Mouse (Mus musculus): ENCODE results near the gene Tbx5. TPM values are rescaled to one million over a fixed set of nuclear protein-coding genes. Genes with fewer than 3 reads are reported as not detected.

The Tbx5 gene
- polyA plus RNA-seq, 1 experiment: 0.06 TPM

- Histone ChIP-seq H3K9me3 (0 out of 2 replicates have a peak, but pooled peaks cover 4% of the 10 kb centered on the region), H3K27me3 (replicated peaks) (peaks cover 61% of the 10 kb centered on the region)
- no peak for TF ChIP-seq FLI1 (IDR thresholded peaks at IDR 0.05; ENCODE audit: low read length)
- TF ChIP-seq GATA1 (IDR thresholded peaks at IDR 0.05; ENCODE audit: borderline replicate concordance, low read length): no peak
Measured at GRCm38 (mm10) chr5:119861301-119861700, 28.8 kb downstream of the Tbx5 start.

GRCm38 (mm10) chr5:119862431-119862830 lies 30.0 kb downstream of the Tbx5 start:
- Histone ChIP-seq H3K27me3 (replicated peaks) (peaks cover 66% of the 10 kb centered on the region), H3K4me3 (replicated peaks) (no peak overlapping the region), H3K4me1 (peaks cover 14% of the 10 kb centered on the region), H3K36me3 (replicated peaks; ENCODE audit: low read length) (no peaks in the 10 kb centered on the region), H3K9me3 (0 out of 2 replicates have a peak, but pooled peaks cover 4% of the 10 kb centered on the region)
- TF ChIP-seq FLI1 (IDR thresholded peaks at IDR 0.05; ENCODE audit: low read length) (no peak), GATA1 (IDR thresholded peaks at IDR 0.05; ENCODE audit: borderline replicate concordance, low read length) (no peak)

More at GRCm38 (mm10) chr5:119861301-119861700, 28.8 kb downstream of the Tbx5 start:
- peaks cover 7% of the 10 kb centered on the region for H3K4me1 ChIP-seq
- no peaks in the 10 kb centered on the region for H3K36me3 ChIP-seq (replicated peaks; ENCODE audit: low read length)
- no peak overlapping the region for H3K4me3 ChIP-seq (replicated peaks)

- H3K36me3 ChIP-seq (replicated peaks; ENCODE audit: low read length): no peaks in the 10 kb centered on the region
- H3K9me3 ChIP-seq: no peaks in the 10 kb centered on the region
- TF ChIP-seq GATA1 (IDR thresholded peaks at IDR 0.05; ENCODE audit: borderline replicate concordance, low read length) (no peak), FLI1 (IDR thresholded peaks at IDR 0.05; ENCODE audit: low read length) (no peak)
- H3K27me3 ChIP-seq (replicated peaks): peaks cover 61% of the 10 kb centered on the region
- H3K4me3 ChIP-seq (replicated peaks): peak overlapping the region; percentile 78
- peaks cover 14% of the 10 kb centered on the region for H3K4me1 ChIP-seq
Measured at GRCm38 (mm10) chr5:119866277-119867235, 34.1 kb downstream of the Tbx5 start.

- peaks cover 63% of the 10 kb centered on the region for H3K27me3 ChIP-seq (replicated peaks)
- TF ChIP-seq GATA1 (IDR thresholded peaks at IDR 0.05; ENCODE audit: borderline replicate concordance, low read length): no peak
- no peak for TF ChIP-seq FLI1 (IDR thresholded peaks at IDR 0.05; ENCODE audit: low read length)
- no peaks in the 10 kb centered on the region for H3K36me3 ChIP-seq (replicated peaks; ENCODE audit: low read length)
- H3K4me1 ChIP-seq: peaks cover 14% of the 10 kb centered on the region
- no peak overlapping the region for H3K4me3 ChIP-seq (replicated peaks)
- H3K9me3 ChIP-seq: no peaks in the 10 kb centered on the region
Measured at GRCm38 (mm10) chr5:119867986-119868385, 35.5 kb downstream of the Tbx5 start.

- Histone ChIP-seq H3K9me3 (no peaks in the 10 kb centered on the region), H3K36me3 (replicated peaks; ENCODE audit: low read length) (no peaks in the 10 kb centered on the region)
- TF ChIP-seq GATA1 (IDR thresholded peaks at IDR 0.05; ENCODE audit: borderline replicate concordance, low read length) (no peak), FLI1 (IDR thresholded peaks at IDR 0.05; ENCODE audit: low read length) (no peak)
Measured at GRCm38 (mm10) chr5:119875421-119875820, 43.0 kb downstream of the Tbx5 start.

GRCm38 (mm10) chr5:119877185-119877584 lies 44.7 kb downstream of the Tbx5 start:
- no peak for TF ChIP-seq FLI1 (IDR thresholded peaks at IDR 0.05; ENCODE audit: low read length)
- TF ChIP-seq GATA1 (IDR thresholded peaks at IDR 0.05; ENCODE audit: borderline replicate concordance, low read length): no peak
- Histone ChIP-seq H3K4me1 (peaks cover 42% of the 10 kb centered on the region), H3K27me3 (replicated peaks) (peaks cover 40% of the 10 kb centered on the region), H3K36me3 (replicated peaks; ENCODE audit: low read length) (no peaks in the 10 kb centered on the region), H3K9me3 (no peaks in the 10 kb centered on the region), H3K4me3 (replicated peaks) (no peak overlapping the region)

More at GRCm38 (mm10) chr5:119875421-119875820, 43.0 kb downstream of the Tbx5 start:
- peak overlapping the region; percentile 51 for H3K4me3 ChIP-seq (replicated peaks)
- H3K4me1 ChIP-seq: peaks cover 39% of the 10 kb centered on the region
- H3K27me3 ChIP-seq (replicated peaks): peaks cover 48% of the 10 kb centered on the region

GRCm38 (mm10) chr5:119885595-119885994 lies 53.1 kb downstream of the Tbx5 start:
- Histone ChIP-seq H3K27me3 (replicated peaks) (peaks cover 15% of the 10 kb centered on the region), H3K4me1 (peaks cover 22% of the 10 kb centered on the region), H3K4me3 (replicated peaks) (no peak overlapping the region), H3K36me3 (replicated peaks; ENCODE audit: low read length) (no peaks in the 10 kb centered on the region), H3K9me3 (peaks cover 19% of the 10 kb centered on the region)
- no peak for TF ChIP-seq FLI1 (IDR thresholded peaks at IDR 0.05; ENCODE audit: low read length)
- no peak for TF ChIP-seq GATA1 (IDR thresholded peaks at IDR 0.05; ENCODE audit: borderline replicate concordance, low read length)

GRCm38 (mm10) chr5:119887381-119887780 lies 54.9 kb downstream of the Tbx5 start:
- H3K36me3 ChIP-seq (replicated peaks; ENCODE audit: low read length): no peaks in the 10 kb centered on the region
- peaks cover 26% of the 10 kb centered on the region for H3K27me3 ChIP-seq (replicated peaks)
- TF ChIP-seq FLI1 (IDR thresholded peaks at IDR 0.05; ENCODE audit: low read length) (no peak), GATA1 (IDR thresholded peaks at IDR 0.05; ENCODE audit: borderline replicate concordance, low read length) (no peak)
- peaks cover 24% of the 10 kb centered on the region for H3K4me1 ChIP-seq
- H3K4me3 ChIP-seq (replicated peaks): no peak overlapping the region
- H3K9me3 ChIP-seq: peaks cover 25% of the 10 kb centered on the region

- H3K4me3 ChIP-seq (replicated peaks): no peak overlapping the region
- H3K9me3 ChIP-seq: peaks cover 19% of the 10 kb centered on the region
- peaks cover 16% of the 10 kb centered on the region for H3K4me1 ChIP-seq
- peaks cover 39% of the 10 kb centered on the region for H3K27me3 ChIP-seq (replicated peaks)
- TF ChIP-seq FLI1 (IDR thresholded peaks at IDR 0.05; ENCODE audit: low read length): no peak
- TF ChIP-seq GATA1 (IDR thresholded peaks at IDR 0.05; ENCODE audit: borderline replicate concordance, low read length): no peak
- no peaks in the 10 kb centered on the region for H3K36me3 ChIP-seq (replicated peaks; ENCODE audit: low read length)
Measured at GRCm38 (mm10) chr5:119891960-119892359, 59.5 kb downstream of the Tbx5 start.

GRCm38 (mm10) chr5:119893060-119893459 lies 60.6 kb downstream of the Tbx5 start:
- no peak overlapping the region for H3K4me3 ChIP-seq (replicated peaks)
- no peaks in the 10 kb centered on the region for H3K36me3 ChIP-seq (replicated peaks; ENCODE audit: low read length)
- TF ChIP-seq FLI1 (IDR thresholded peaks at IDR 0.05; ENCODE audit: low read length): no peak
- TF ChIP-seq GATA1 (IDR thresholded peaks at IDR 0.05; ENCODE audit: borderline replicate concordance, low read length): no peak
- peaks cover 16% of the 10 kb centered on the region for H3K9me3 ChIP-seq
- peaks cover 39% of the 10 kb centered on the region for H3K27me3 ChIP-seq (replicated peaks)
- H3K4me1 ChIP-seq: peaks cover 14% of the 10 kb centered on the region
